Mouse (Mus musculus): Measurements from ENCODE around the gene Arhgef19.

Gene Arhgef19

DNA sequence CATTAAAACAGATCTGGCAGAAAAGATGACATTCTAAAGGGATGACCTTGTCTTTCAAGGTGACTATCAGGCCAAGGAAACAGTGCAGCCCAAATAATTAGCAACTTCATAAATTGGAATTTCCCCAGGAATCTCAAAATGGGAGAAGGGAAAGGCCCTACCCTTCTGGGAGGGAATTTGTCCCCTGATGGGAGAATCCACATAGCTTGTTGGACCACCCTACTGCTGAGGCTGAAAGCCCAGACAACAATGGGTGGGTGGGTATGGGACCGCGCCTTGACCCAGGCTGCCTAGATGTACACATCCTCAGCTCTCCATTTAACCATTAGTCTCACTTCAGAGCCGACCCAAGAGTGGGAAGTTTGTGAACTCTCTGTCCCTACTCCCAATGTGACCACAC lies 45.2 kb downstream of the Arhgef19 start:
- DNase-seq (ENCODE audit: low spot score in 2 of 2) = no peak

DNA sequence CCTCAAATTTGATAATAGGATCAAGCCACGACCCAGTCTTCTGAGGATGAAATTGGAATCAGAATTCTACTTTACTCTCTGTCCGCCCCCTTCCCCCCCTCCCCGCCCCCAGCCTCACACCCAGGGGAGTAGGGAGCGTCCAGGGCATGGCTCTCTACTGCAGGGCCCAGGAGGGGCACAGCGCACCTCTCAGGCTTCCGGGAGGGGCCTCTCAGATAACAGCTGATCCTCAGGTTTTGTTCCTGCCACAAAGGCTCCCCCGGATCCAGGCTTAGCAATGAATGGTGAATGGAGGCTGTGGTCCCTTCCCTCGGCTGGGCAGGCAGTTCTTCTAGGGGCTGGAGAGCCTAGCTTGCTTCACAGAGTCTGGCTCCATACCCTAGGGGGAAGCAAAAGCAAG lies 45.8 kb downstream of the Arhgef19 start:
- no peak for DNase-seq (ENCODE audit: low spot score in 2 of 2)

DNA sequence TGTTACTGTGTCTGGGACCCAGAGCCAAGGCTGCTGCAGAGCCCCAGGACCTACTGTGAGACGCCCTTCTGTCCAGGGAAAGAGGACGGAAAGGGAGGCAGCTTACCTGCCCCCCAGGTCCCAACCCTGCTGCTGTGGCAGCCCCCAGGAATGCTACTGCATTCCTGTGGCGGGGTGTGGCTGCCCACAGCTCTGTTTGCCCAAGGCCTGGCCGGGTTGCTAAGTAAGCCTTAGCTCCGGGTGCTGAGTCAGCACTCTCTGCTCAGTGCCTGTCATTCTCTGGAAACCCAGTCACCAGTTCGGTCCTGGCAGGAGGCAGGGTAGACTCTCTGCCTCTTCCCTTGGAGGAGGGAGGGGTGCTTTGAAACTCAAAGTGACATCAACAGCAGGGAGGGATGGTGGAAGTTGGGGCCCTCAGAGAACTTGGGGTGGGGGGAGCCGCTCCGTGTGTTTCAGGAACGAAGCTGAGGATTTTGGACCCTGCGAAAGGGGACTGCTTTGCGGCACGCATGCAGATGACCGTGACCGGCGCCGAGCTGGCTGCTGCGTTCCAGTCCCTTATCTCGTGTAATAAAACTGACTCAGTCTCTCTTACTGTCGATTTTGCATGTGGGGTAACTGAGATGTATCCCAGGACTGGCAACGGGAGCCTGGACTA lies 47.7 kb downstream of the Arhgef19 start:
- no peak for DNase-seq (ENCODE audit: low spot score in 2 of 2)

DNA sequence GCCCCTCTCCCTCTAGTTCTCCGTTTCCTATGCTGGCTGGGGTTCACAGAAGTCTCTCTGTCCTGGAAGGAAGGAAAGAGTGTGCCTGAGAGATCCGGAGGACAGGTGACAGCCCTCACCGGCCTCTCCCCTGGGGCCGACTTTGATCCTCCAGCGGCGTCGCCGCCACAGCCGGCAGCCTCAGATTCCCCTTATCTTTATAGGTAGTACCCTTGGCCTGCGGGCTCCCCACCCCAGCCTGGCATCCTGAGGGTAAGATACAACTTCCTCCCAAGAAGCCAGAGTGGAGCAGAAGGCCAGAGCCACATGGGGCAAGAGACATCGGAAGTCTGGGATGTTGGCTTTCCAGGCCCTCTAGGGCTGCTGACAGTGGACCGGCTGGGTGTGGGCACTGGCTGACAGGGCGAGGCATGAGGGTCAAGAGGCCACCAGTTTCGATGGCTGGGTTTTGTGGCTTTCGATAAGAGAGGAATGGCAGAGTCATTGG lies 48.3 kb downstream of the Arhgef19 start:
- no peak for DNase-seq (ENCODE audit: low spot score in 2 of 2)

DNA sequence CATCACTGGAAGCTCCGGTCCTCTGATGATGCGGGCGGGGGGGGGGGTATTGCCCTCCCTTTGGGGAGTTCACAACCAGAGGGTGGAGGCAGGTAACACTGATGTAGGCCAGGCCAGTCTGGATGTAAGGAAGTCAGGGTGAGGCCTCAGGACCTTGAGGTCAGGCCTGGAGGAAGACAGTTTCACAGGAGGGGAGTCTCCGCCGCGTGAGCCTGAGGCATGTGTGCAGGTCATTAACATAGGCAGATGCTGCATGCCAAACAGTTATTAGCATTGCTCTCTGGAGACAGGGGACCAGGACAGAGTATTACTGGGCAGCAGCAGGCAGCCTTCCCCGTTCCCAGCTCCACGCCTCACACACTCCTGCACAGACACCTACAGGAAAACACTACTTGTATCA lies 48.9 kb downstream of the Arhgef19 start:
- no peak for DNase-seq (ENCODE audit: low spot score in 2 of 2)

DNA sequence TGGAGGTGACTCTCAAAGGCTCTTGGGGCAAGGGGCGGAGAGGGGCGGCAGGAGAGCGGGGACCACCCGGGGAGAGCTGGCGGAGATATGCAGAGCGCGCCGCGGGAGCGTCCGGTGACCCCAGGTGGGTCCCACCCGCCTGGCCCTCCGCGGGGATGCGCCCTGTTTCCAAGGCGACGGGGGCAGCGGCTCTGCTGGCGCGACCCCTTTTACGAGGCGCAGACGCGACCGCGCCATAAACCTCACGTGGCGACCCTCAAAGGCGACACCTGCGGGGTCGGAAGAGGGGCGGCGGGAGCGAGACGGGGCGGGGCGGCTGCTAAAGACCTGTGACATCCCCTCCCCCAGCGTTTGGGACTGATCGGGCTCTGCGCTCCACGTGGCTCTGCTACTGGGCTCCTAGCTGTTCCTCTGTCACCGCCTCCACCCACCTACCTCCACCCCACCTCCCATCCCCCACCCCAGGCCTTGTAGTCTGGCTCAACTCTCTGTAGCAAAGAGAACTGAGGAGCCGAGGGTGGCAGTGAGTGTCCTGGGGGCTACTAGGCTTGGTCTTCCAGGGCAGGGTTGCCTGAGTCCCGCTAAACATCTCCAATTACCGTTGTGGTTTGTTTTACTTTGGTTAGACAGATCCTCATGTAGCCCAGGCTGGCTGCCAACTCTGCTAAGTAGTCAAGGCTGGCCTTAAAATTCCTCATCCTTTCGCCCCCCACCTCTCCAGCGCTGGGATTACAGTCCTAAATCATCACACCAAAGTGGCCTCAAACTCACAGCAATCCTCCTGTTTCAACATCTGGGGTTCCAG lies 52.5 kb downstream of the Arhgef19 start:
- DNase-seq (ENCODE audit: low spot score in 2 of 2) = no peak

DNA sequence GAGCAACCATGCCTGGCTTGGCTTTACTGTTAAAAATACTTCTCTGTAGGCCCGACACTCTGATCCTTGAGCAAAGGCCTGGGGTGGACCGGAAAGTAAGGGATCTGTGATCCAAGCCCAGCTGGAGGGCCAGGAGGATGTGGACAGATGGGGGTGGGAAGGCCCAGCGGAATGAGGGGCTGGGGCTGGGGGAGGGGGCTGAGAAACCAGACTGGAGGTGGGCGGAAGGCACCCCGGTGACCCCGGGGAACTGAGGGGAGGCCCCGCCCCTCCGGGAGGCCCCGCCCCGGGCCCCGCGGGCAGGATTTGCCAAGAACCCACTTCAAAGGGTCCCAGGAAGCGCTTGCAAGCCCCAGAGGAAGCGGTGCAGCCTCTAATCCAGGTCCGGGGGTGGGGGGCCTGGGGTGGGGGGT lies 56.5 kb downstream of the Arhgef19 start:
- DNase-seq (ENCODE audit: low spot score in 2 of 2) = peak in 1 of 2 experiments; percentile 59

DNA sequence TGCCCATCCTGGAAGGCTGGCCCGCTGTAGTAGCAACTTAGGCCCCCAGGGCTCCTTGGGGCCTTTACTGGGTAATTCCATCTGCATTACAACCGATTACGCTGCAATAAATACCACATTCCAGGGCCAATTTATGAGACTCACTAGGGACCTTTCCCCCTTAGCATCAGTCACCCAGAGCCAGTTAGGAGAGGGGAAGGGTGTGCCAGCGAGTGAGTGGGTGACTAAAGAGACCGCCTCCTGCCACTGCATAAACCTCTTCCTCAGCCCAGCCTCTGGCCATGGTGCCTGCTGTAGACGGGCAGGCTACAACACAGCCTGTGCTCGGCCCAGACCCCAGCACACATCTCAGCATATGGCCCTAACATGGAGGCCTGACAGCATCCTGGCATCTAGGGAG lies 58.6 kb downstream of the Arhgef19 start:
- no peak for DNase-seq (ENCODE audit: low spot score in 2 of 2)

DNA sequence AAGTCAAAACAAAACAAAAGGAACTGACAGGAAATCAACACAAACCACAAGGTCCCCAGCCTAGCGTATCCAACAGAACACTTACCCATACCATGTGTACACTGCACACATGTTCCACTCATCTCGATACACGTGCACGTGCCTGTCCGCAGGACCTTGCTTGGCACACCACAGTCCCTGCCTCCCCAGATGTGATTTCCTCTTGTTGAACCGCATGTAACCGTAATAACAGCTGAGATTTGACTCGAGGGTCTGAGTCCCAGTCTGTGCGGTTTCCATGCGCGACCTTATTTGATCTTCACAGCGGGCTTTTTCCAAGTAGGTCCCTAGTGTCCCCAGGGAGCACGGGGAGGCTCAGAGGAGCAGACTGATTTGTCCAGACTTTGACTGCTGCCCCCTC lies 60.1 kb downstream of the Arhgef19 start:
- DNase-seq (ENCODE audit: low spot score in 2 of 2) = no peak

DNA sequence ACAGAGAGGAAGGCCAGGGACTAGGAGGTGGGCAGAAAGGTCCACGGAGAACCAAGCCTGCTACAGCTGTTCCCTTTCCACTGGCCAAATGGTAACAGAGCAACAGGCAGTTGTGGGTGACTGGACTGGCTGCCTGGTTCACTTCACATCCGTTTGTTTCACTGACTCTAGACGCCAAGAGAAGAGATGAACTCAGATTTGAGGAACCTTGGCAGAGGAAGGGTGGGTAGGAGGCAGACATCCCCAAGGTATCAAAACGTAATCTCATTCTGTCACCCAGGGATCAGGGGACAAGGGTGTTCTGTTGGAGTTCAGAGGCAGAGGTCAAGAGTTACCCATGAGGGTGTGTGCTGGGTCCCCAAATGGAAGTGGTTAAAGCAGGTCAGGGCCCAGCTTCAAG lies 60.9 kb downstream of the Arhgef19 start:
- DNase-seq (ENCODE audit: low spot score in 2 of 2) = no peak

DNA sequence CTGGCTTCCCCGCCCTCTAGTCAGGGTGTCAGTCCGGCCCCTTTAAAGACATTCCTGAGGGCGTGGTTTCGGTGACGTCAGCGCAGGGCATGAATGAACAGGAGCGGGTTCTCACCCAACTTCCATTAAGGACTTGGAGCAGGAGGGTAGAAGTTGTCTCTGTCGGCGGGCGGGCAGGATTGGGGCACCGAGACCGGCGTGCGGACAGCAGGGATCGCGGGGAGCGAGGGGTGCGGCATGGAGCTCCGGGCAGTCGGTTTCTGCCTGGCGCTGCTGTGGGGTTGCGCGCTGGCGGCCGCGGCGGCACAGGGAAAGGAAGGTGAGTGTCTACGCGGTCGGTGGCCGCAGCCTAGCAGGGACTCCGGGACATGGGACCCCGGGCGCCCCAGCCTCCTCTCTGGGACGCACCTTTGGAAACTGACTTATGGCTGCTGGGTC lies 61.8 kb downstream of the Arhgef19 start, which contains the start of gene Epha2:
Gene Epha2, plus strand, starts transcription at position 125 of the 438 bp plus-strand sequence.
- peak; percentile 78 to 88 for DNase-seq (ENCODE audit: low spot score in 2 of 2)

DNA sequence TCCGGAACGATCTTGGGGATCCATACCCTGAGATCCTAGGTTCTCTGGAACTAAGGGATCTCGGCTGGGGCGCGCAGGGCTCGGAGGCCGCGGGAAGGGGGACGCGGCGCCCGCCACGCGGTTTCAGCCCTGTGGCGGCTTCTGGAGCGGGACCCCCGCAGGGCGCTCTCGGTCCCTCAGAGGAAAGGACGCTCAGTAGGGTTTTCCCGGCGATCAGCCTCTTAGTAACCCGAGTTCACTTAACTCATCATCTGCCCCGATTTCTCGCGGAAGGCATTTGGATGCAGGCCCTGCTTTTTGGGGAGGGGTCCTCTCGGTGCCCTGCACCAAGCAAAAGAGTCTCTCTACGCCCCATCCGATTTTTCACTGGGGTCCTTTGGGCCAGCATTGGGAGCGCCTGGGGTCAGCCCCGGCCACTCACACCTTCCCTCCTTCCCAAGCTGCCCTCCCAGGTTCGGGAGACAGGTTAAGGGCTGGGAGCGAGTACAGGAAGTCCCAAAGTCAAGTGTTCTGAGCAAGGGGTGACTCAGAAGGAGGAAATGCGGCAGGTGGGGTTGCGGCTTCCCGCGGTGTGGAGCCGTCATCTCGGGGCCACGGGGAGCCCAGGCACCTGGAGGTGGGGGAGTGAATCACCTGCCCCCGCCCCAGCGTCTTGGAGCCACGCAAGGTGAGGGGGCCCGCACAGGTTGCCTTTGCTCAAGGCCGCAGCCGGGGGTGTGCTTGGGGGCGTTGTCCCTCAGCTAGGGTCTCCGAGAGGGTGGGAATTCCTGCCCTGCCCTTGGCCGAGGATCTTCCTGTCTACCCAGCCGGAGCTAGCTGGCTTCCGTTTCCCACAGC lies 62.5 kb downstream of the Arhgef19 start:
- no peak for DNase-seq (ENCODE audit: low spot score in 2 of 2)

DNA sequence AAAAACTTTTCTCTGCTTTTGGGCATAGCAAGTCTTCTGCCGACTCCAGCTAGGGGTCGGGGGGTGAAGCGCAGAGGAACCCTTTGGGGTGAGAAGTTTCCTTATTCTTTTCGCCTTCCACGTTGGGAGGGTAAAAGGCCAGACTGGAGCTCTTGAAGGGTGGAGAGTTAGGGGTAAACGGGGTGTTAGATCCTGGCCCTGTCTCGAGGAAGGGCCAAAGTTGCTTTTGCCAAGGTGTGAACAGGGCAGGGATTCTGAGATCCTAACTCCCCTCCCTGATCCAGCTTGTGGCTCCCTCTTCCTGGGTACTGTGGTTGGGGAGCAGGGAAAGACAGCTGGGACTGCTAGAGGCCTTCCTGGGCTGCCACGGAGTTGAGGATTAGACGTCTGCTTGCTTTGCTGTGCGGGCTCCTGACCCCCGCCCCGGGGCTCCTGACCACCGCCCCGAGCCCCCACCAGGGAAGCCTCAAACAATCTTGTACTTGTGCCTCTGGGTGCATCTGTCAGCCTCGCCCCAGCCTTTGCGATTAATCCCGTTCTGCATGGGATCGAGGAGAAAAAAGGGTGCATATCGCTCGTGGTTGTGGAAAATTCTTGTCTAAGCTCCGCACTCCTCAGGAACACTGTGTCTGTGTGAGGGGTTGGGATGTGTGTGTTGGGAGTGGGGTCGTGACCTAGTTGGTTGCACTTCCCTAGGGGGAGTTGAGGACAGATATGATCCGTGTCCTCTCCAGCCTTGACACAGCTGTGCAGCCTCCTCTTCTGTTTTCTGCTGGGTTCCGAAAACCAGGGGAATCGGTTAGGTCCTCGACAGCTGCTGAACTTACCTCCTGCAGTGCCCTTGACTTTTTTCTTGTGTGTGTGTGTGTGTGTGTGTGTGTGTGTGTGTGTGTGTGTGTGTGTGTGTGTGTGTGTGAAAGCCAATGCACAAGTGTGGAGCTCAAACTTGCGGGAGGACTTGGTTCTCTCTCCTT lies 63.4 kb downstream of the Arhgef19 start:
- DNase-seq (ENCODE audit: low spot score in 2 of 2) = no peak

DNA sequence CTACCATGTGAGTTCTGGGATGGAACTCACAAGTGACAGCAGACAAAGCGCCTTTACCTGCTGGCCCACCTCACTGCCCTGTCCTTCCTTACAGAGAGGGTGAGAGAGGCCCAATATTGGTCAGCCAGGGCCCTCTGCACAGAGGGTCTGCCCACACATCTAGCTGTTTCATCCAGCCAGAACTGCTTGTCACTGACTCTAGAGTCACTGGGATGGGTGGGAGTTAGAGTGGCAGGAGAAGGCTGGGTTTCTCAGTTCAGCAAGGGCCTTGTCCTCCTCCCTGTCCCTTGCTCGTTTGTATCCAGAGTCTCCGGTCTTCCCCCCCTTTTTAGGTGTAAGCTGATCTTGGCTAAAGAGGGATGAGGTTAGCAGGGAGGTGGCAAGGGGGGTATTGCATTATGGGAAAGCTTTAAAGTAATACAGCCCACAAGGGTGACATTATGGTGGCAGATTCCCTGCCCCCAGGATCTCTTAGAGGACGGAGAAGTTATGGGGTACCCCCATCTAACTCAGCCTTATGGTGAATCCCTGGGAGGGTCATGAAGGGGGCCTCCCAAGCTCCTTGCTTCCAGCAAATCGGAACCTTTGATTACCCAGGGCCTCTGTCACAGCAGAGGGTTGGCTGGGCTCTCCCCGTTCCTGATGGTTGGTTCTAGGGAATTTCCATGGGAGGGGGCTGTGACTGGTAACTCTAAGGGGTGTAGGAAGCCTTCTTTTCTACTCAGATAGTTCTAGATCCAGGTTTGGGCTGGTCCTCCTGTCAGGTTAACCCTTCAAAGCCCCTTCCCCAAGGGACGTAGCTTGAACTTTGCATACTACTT lies 64.3 kb downstream of the Arhgef19 start:
- DNase-seq (ENCODE audit: low spot score in 2 of 2) = no peak

DNA sequence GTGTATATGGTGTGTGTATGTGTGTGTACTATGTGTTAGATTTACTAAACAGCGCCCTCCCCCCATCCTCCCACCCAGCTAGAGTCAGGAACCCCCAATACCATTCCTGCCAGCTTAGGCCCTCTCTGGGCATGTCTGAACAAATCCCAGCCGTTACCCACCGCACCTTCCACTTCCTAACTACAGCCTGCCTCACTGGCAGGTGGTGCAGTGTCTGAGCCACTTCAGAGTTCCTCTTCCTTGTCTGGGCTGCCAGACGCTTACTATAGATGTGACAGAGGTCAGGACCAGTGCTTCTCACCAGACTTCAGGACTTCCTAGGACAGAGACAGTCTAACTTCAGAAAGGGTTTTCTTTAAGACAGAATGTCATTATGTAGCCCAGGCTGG lies 64.9 kb downstream of the Arhgef19 start:
- DNase-seq (ENCODE audit: low spot score in 2 of 2) = no peak

DNA sequence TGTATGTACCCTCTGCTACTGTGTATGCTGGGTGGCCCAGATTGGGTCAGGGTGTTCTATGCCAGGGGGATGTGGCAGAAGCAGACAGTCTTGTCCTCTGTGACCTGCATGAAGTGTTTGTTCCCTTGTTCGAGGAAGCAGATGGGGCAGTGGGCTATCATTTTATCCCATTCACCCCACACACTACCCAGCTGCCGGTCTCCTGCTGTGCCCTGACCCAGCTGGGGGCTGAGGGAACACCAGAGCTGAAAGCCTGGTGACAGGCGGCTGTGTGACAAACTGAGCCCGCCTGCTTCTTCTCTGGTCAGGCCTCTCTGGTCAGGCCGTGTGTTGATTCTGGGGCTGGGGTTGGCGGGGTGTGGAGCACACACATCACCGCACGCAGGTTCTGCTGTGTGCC lies 66.8 kb downstream of the Arhgef19 start:
- DNase-seq (ENCODE audit: low spot score in 2 of 2) = no peak
